ENCODE assay signal across 9 mouse cellular contexts in genomic region chr12:3759419-3759818, GRCm38 (mm10). TPM values are rescaled to one million over a fixed set of nuclear protein-coding genes. Genes with fewer than 3 reads are reported as not detected.
DNase-seq lines count a peak whose midpoint lies in the region; ATAC-seq and TF ChIP-seq lines count a peak whose summit lies in the region.
"Had no signal": no experiment of that assay in that cellular context is flagged by ENCODE, and none has a peak within 500 bp of the region (broad histone marks: within the 10 kb centered on the region; RNA-seq: fewer than 3 reads in every experiment).

No protein-coding gene starts in this region.

- 0 out of 2 replicates have a peak, but pooled peaks have one; percentile 10 for TF ChIP-seq CTCF in brain, embryonic 14.5 days (IDR thresholded peaks at IDR 0.05; ENCODE audit: borderline replicate concordance, extremely low read depth, insufficient read depth, insufficient read length)

- H3K9me3 ChIP-seq in limb, embryonic 13.5 days, result no peaks in the 10 kb centered on the region
- H3K9me3 ChIP-seq in limb, embryonic 10.5 days (replicated peaks), result no peaks in the 10 kb centered on the region
- no peaks in the 10 kb centered on the region for H3K9me3 ChIP-seq in liver, embryonic 16.5 days (replicated peaks; ENCODE audit: control insufficient read depth, low read length)
- H3K9me3 ChIP-seq: limb, embryonic 12.5 days had no signal

- H3K4me3 ChIP-seq in limb, embryonic 13.5 days, result no peak overlapping the region
- H3K4me3 ChIP-seq in limb, embryonic 10.5 days, result no peak overlapping the region
- no peak overlapping the region for H3K4me3 ChIP-seq in liver, embryonic 16.5 days (ENCODE audit: low read depth, low read length)
- H3K4me3 ChIP-seq: limb, embryonic 12.5 days had no signal

- 51% methylated on average over 4 of the region's 4 CpGs for WGBS in limb, embryonic 13.5 days
- 71% methylated on average over 4 of the region's 4 CpGs for WGBS in limb, embryonic 10.5 days
- WGBS in liver, embryonic 16.5 days (ENCODE audit: insufficient replicate concordance), result 6% methylated on average over 4 of the region's 4 CpGs

- no peak for TF ChIP-seq POLR2A in brain, embryonic 14.5 days (IDR thresholded peaks at IDR 0.05; ENCODE audit: borderline replicate concordance, extremely low read depth, insufficient read depth, insufficient read length, poor library complexity, severe bottlenecking)

- DNase-seq in limb, embryonic 10.5 days (ENCODE audit: low spot score), result no peak
- DNase-seq in brain, embryonic 14.5 days (ENCODE audit: low read depth), result peak; percentile 11
- DNase-seq in spleen, postnatal 36 days (ENCODE audit: low spot score in 2 of 2), result peak; percentile 78 to 84
- DNase-seq in urinary bladder, postnatal 10 days (ENCODE audit: low spot score), result no peak
- DNase-seq in cerebellum, postnatal 4 days (ENCODE audit: low spot score in 2 of 2), result no peak

- H3K27ac ChIP-seq in limb, embryonic 13.5 days, result no peak overlapping the region
- H3K27ac ChIP-seq in limb, embryonic 10.5 days, result no peak overlapping the region
- H3K27ac ChIP-seq in liver, embryonic 16.5 days (ENCODE audit: low read length), result no peak overlapping the region
- H3K27ac ChIP-seq: limb, embryonic 12.5 days had no signal

- no peak overlapping the region for H3K4me2 ChIP-seq in limb, embryonic 13.5 days (replicated peaks)
- no peak overlapping the region for H3K4me2 ChIP-seq in liver, embryonic 16.5 days (ENCODE audit: low read depth, low read length)
- H3K4me2 ChIP-seq: limb, embryonic 12.5 days had no signal

- no peaks in the 10 kb centered on the region for H3K4me1 ChIP-seq in limb, embryonic 13.5 days
- H3K4me1 ChIP-seq in limb, embryonic 10.5 days, result no peaks in the 10 kb centered on the region
- no peaks in the 10 kb centered on the region for H3K4me1 ChIP-seq in liver, embryonic 16.5 days (ENCODE audit: control insufficient read depth, low read depth, low read length)

- peak; percentile 71; the same call in 1 of the 2 replicates for ATAC-seq in limb, embryonic 13.5 days (ENCODE audit: low FRiP score, low read depth)
- peak; percentile 94 to 95 for ATAC-seq in hematopoietic stem cell, adult 5-6 weeks (replicated peaks in 1 of 2; ENCODE audit: insufficient read depth in 1 of 2, low FRiP score in 2 of 2, low TSS enrichment in 1 of 2, low read depth in 1 of 2, poor library complexity in 2 of 2, severe bottlenecking in 2 of 2)
- ATAC-seq in liver, embryonic 16.5 days (ENCODE audit: low read depth), result peak; percentile 79

- H3K36me3 ChIP-seq in limb, embryonic 13.5 days, result peaks cover 19% of the 10 kb centered on the region
- 0 out of 2 replicates have a peak, but pooled peaks cover 5% of the 10 kb centered on the region for H3K36me3 ChIP-seq in limb, embryonic 10.5 days
- no peaks in the 10 kb centered on the region for H3K36me3 ChIP-seq in liver, embryonic 16.5 days (ENCODE audit: control insufficient read depth, insufficient read depth)

- no peaks in the 10 kb centered on the region for H3K27me3 ChIP-seq in limb, embryonic 13.5 days
- no peaks in the 10 kb centered on the region for H3K27me3 ChIP-seq in limb, embryonic 10.5 days (ENCODE audit: low read depth, poor library complexity, severe bottlenecking)
- H3K27me3 ChIP-seq in liver, embryonic 16.5 days (ENCODE audit: control insufficient read depth, insufficient read depth, low read depth, low read length), result no peaks in the 10 kb centered on the region
- H3K27me3 ChIP-seq: limb, embryonic 12.5 days had no signal

- H3K9ac ChIP-seq in limb, embryonic 13.5 days, result no peak overlapping the region
- H3K9ac ChIP-seq in liver, embryonic 16.5 days (ENCODE audit: low read depth, low read length), result no peak overlapping the region
- H3K9ac ChIP-seq: limb, embryonic 12.5 days had no signal

RNA-seq across cellular contexts. Expression of gene Dnmt3a, which starts 46.4 kb away (rescaled TPM):
- 200 and 203 TPM in 2 replicates for polyA plus RNA-seq in limb, embryonic 13.5 days (2015; fragmentation: Nextera tagmentation; extraction: Ambion mirVana)
- 221 and 298 TPM in 2 replicates for polyA plus RNA-seq in limb, embryonic 10.5 days (2016; fragmentation: Nextera tagmentation; extraction: Ambion mirVana)
- 36.2 and 54.8 TPM in 2 replicates for polyA plus RNA-seq in brain, embryonic 14.5 days (2012; rRNA removed)
- total RNA-seq in hematopoietic stem cell, adult 5-6 weeks (2017), result 25.2 and 35.0 TPM in 2 replicates
- 16.8 and 18.2 TPM in 2 replicates for polyA plus RNA-seq in liver, embryonic 16.5 days (2015; fragmentation: Nextera tagmentation; extraction: Ambion mirVana)

Comparison
In these comparisons a context has a peak if more than half of its experiments do, and no peak if none do; other contexts are left out.
1. DNase-seq: peak in brain, embryonic 14.5 days (single experiment) and spleen, postnatal 36 days (2 of 2); none in limb, embryonic 10.5 days (single experiment), urinary bladder, postnatal 10 days (single experiment) and cerebellum, postnatal 4 days (0 of 2).
2. Peak in every context shown above with its lines, with median percentiles within 50 percentile points of each other: ATAC-seq.